Mouse (Mus musculus) kidney, postnatal 0 days (tissue): ENCODE measurements at regions not wholly inside any gene's neighbourhood (a gene's known extent, or its start where the extent isn't known, plus 50 kb on each side); places are given as distances from the start of the nearest gene placed in this dataset.

Experiments
- ATAC-seq: fragments of 200-750 bp; cut with Nextera tagmentation; replicated peaks from 2 replicates; pipeline ENCODE4 v1.8.0; 2017; ENCODE audit warnings: low read depth, moderate number of reproducible peaks, moderate TSS enrichment, moderate library complexity; ENCODE audit not compliant: low FRiP score
- DNase-seq: peaks from one replicate; pipeline ENCODE4 v3.0.0-alpha.2; 2016; ENCODE audit warnings: low spot score
- H3K27ac ChIP-seq: fragments of 300-500 bp; sonication (generic); 2 replicates; pipeline ENCODE4 v1.5.1; 2014; ENCODE audit warnings: mild to moderate bottlenecking
- H3K27me3 ChIP-seq: fragments of 300-500 bp; sonication (generic); 2 replicates; pipeline ENCODE4 v1.6.1; 2014; ENCODE audit warnings: low read length, mixed read lengths; ENCODE audit not compliant: insufficient read depth
- H3K36me3 ChIP-seq: fragments of 300-500 bp; sonication (generic); 2 replicates; pipeline ENCODE4 v1.6.1; 2014; ENCODE audit warnings: low read length, mixed read lengths; ENCODE audit not compliant: insufficient read depth
- H3K4me1 ChIP-seq: fragments of 300-500 bp; sonication (generic); replicated peaks from 2 replicates; pipeline ENCODE4 v1.6.1; 2014; ENCODE audit warnings: antibody characterized with exemption, low read length, mixed read lengths; ENCODE audit not compliant: insufficient read depth
- H3K4me2 ChIP-seq: fragments of 300-500 bp; sonication (generic); 2 replicates; pipeline ENCODE4 v1.6.1; 2014; ENCODE audit warnings: mild to moderate bottlenecking, low read length, moderate library complexity, mixed read lengths
- H3K4me3 ChIP-seq: fragments of 300-500 bp; sonication (generic); replicated peaks from 2 replicates; pipeline ENCODE4 v1.5.1; 2014; ENCODE audit warnings: low read depth, low read length
- H3K9ac ChIP-seq: fragments of 300-500 bp; sonication (generic); 2 replicates; pipeline ENCODE4 v1.6.1; 2014; ENCODE audit warnings: low read depth, low read length
- H3K9me3 ChIP-seq: fragments of 300-500 bp; sonication (generic); replicated peaks from 2 replicates; pipeline ENCODE4 v1.6.1; 2016; ENCODE audit warnings: low read length, inconsistent platforms, mixed read lengths
- CTCF ChIP-seq: IDR thresholded peaks from 2 replicates; pipeline ENCODE4 v1.5.1; 2016; ENCODE audit warnings: antibody characterized with exemption, low read depth, mild to moderate bottlenecking, moderate library complexity
- WGBS: fragments of 180-500 bp; shearing (Covaris S2); extraction: QIAGEN DNeasy Blood & Tissue Kit; methylation state at CpG from one replicate; pipeline ENCODE4 v1.1.7; 2014; 5-methylcytosine and 5-hydroxymethylcytosine counted together

- Histone ChIP-seq H3K4me3 (no peak overlapping the region), H3K27me3 (no peaks in the 10 kb centered on the region), H3K27ac (no peak overlapping the region), H3K4me2 (no peak overlapping the region; the same call in 1 of the 2 replicates), H3K9me3 (no peaks in the 10 kb centered on the region), H3K9ac (no peak overlapping the region), H3K36me3 (no peaks in the 10 kb centered on the region), H3K4me1 (no peaks in the 10 kb centered on the region)
- DNase-seq = peak; percentile 52
- ATAC-seq = no peak
- 41% methylated on average over 8 of the region's 8 CpGs for WGBS
- no peak for TF ChIP-seq CTCF
Measured at GRCm38 (mm10) chr16:25042669-25043440, 243.8 kb upstream of the Tprg start.

- DNase-seq = no peak
- Histone ChIP-seq H3K27me3 (no peaks in the 10 kb centered on the region), H3K27ac (no peak overlapping the region), H3K9ac (no peak overlapping the region), H3K9me3 (no peaks in the 10 kb centered on the region), H3K4me1 (no peaks in the 10 kb centered on the region), H3K36me3 (no peaks in the 10 kb centered on the region), H3K4me2 (no peak overlapping the region), H3K4me3 (no peak overlapping the region)
- WGBS = 56% methylated on average over 3 of the region's 3 CpGs
- no peak for ATAC-seq
- no peak for TF ChIP-seq CTCF
Measured at GRCm38 (mm10) chr16:25044637-25045036, 242.0 kb upstream of the Tprg start.

- ATAC-seq (no peak), DNase-seq (no peak)
- Histone ChIP-seq H3K9me3 (no peaks in the 10 kb centered on the region), H3K9ac (no peak overlapping the region), H3K4me3 (no peak overlapping the region), H3K27me3 (no peaks in the 10 kb centered on the region), H3K36me3 (no peaks in the 10 kb centered on the region), H3K4me1 (peaks cover 4% of the 10 kb centered on the region; the same call in 1 of the 2 replicates), H3K4me2 (no peak overlapping the region), H3K27ac (no peak overlapping the region)
- WGBS = 86% methylated on average over 2 of the region's 2 CpGs
- no peak for TF ChIP-seq CTCF
Measured at GRCm38 (mm10) chr16:25047726-25048125, 238.9 kb upstream of the Tprg start.

- no peak for ATAC-seq
- no peak overlapping the region for H3K4me2 ChIP-seq
- peaks cover 6% of the 10 kb centered on the region; the same call in 1 of the 2 replicates for H3K4me1 ChIP-seq
- peak; percentile 72 for DNase-seq
- H3K27ac ChIP-seq = no peak overlapping the region
- H3K27me3 ChIP-seq = no peaks in the 10 kb centered on the region
- no peak for TF ChIP-seq CTCF
- WGBS = 47% methylated on average over 7 of the region's 7 CpGs
- H3K36me3 ChIP-seq = no peaks in the 10 kb centered on the region
- H3K4me3 ChIP-seq = no peak overlapping the region
- H3K9me3 ChIP-seq = no peaks in the 10 kb centered on the region
- H3K9ac ChIP-seq = no peak overlapping the region
Measured at GRCm38 (mm10) chr16:25049928-25050510, 236.6 kb upstream of the Tprg start.

GRCm38 (mm10) chr16:25051044-25051443 lies 235.6 kb upstream of the Tprg start:
- DNase-seq = no peak
- no peak overlapping the region for H3K4me3 ChIP-seq
- no peak overlapping the region for H3K9ac ChIP-seq
- H3K27ac ChIP-seq = no peak overlapping the region
- TF ChIP-seq CTCF = no peak
- WGBS = 86% methylated on average over 5 of the region's 5 CpGs
- H3K36me3 ChIP-seq = no peaks in the 10 kb centered on the region
- peaks cover 6% of the 10 kb centered on the region; the same call in 1 of the 2 replicates for H3K4me1 ChIP-seq
- no peaks in the 10 kb centered on the region for H3K27me3 ChIP-seq
- ATAC-seq = no peak
- no peak overlapping the region for H3K4me2 ChIP-seq
- H3K9me3 ChIP-seq = no peaks in the 10 kb centered on the region

GRCm38 (mm10) chr16:25052428-25052827 lies 234.2 kb upstream of the Tprg start:
- WGBS = 72% methylated on average over 5 of the region's 5 CpGs
- H3K4me1 ChIP-seq = peaks cover 6% of the 10 kb centered on the region; the same call in 1 of the 2 replicates
- TF ChIP-seq CTCF = no peak
- no peak overlapping the region for H3K27ac ChIP-seq
- H3K27me3 ChIP-seq = no peaks in the 10 kb centered on the region
- H3K9me3 ChIP-seq = no peaks in the 10 kb centered on the region
- DNase-seq (no peak), ATAC-seq (no peak)
- H3K9ac ChIP-seq = no peak overlapping the region
- no peaks in the 10 kb centered on the region for H3K36me3 ChIP-seq
- H3K4me2 ChIP-seq = no peak overlapping the region
- H3K4me3 ChIP-seq = no peak overlapping the region
